Mouse (Mus musculus) bone marrow, adult 2 months (tissue): Measurements from ENCODE around the gene Gins3.

Experiments
- CTCF ChIP-seq: fragments of 200-500 bp; IDR thresholded peaks from 2 replicates; pipeline ENCODE4 v1.5.1; 2011; ENCODE audit warnings: low read length, control low read depth; ENCODE audit not compliant: control insufficient read depth, insufficient read depth
- POLR2A ChIP-seq: fragments of 200-500 bp; IDR thresholded peaks from 2 replicates; pipeline ENCODE4 v1.6.1; 2011; ENCODE audit warnings: low read depth, mild to moderate bottlenecking, control low read depth, low read length, borderline replicate concordance; ENCODE audit not compliant: control insufficient read depth

- TF ChIP-seq CTCF = no peak
- TF ChIP-seq POLR2A = no peak
Measured at GRCm38 (mm10) chr8:95634063-95634340, 749 bp downstream of the Gins3 start.
